Mouse (Mus musculus): ENCODE measurements around the gene Pkp1.

- TF ChIP-seq CTCF (IDR thresholded peaks at IDR 0.05; ENCODE audit: extremely low read depth, insufficient read depth, insufficient read length, insufficient replicate concordance) = no peak
- TF ChIP-seq POLR2A (IDR thresholded peaks at IDR 0.05; ENCODE audit: low read depth, low read length) = no peak
Measured at GRCm38 (mm10) chr1:135858533-135858932, 60.5 kb downstream of the Pkp1 start.

Data from spleen, adult 2 months (tissue).